Mouse (Mus musculus) layer of hippocampus, postnatal 25 days (tissue): Measurements from ENCODE around the gene Col11a2. TPM values are rescaled to one million over a fixed set of nuclear protein-coding genes. Genes with fewer than 3 reads are reported as not detected.

ENCODE experiments used
- DNase-seq, 2 experiments: peaks; one replicate each; pipeline ENCODE4 v3.0.0; 2022; ENCODE audit warnings: mixed read lengths in 2 of 2, low spot score in 1 of 2; ENCODE audit errors: extremely low spot score in 1 of 2
- microRNA-seq, 2 experiments: library from miRNA; unstranded; fragments of <30 nt; microRNA quantifications; one replicate each; pipeline ENCODE4 v1.2.0; 2021
- total RNA-seq, 2 experiments: library from RNA; stranded (reverse); gene quantifications; 2 replicates each; pipeline ENCODE4 v1.2.3; 2021

The Col11a2 gene
- total RNA-seq, 2 experiments from 2014 or later = 23.5 to 25.3 TPM

DNA sequence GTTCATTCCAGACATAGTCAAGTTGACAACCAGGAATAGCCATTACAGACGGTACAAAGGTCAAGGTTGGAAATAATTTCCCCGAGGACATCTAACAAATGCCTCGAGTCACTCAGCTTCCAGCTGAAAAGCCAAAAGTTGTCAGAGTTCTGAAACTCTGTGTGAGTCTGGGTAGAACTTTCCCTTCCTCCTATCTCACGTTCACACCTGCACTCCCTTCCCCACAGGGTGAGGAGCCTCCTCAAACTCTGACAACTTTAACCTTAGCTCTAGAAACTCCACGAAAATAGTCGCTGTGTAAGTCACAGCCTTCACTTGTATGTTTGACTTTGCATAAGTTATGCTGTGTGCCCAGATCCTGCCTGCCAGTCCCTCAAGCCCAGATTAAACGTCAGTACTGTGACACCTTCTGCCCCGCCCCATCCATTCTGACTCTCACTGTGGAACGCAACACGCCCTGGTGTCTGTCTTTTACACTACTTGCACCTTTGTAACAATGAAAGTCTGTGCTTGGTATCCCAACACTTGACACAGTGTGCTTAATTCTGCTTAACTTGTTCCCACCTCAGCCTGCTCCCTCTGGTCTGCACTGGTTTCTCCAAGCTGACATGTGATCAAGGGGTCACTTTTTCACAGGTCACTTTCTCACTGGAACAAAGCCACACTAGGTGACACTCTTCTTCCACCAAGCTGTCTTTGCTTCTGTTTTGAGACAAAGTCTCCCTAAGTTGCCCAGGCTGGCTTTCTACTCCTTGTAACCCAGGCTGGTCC is 59.7 kb downstream of the Col11a2 start:
- no peak for DNase-seq

GRCm38 (mm10) chr17:34099531-34099930 is 60.3 kb downstream of the Col11a2 start:
- DNase-seq = no peak

DNA sequence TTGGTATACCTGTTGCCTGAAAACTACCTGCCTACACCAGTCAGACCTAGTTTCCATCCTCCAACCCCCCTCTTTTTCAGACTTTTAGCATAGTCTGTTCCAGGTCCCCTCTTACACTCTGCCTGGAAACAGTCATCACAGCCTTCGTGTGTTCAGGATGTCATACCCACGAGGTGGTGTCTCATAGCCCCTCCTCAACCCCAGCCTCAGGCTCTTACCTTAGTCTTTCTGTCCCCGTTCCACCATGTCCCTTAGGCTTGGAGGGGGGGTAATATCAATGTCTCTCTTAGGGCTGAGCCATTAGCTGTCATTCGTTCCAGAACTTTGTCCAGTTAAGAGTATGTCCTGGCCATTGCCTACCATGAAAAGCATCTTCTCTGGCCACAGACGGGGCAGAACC is 61.9 kb downstream of the Col11a2 start:
- no peak for DNase-seq

DNA sequence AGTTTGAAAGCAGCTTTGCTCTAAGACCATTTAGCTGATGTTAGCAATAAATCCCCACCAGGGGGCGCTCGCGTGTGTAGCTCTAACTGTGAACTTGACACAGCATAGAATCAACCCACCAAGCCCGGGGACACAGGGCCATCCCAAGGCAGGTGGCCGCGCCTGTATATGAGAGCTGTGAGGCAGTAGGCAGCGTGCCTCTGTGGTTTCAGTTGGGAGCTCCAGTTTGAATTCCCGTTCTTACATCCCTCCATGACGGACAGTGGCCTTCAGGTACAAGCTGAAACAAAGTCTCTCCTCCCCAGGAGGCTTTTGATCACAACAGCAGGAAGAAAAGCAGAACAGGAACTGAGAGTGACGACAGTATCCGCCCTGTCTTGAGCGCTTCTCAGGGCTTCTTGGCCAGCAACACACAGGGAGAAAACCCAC is 62.4 kb downstream of the Col11a2 start:
- peak; percentile 87 to 99 for DNase-seq

- no peak for DNase-seq
Observed at GRCm38 (mm10) chr17:34102831-34103230, 63.6 kb downstream of the Col11a2 start.

DNA sequence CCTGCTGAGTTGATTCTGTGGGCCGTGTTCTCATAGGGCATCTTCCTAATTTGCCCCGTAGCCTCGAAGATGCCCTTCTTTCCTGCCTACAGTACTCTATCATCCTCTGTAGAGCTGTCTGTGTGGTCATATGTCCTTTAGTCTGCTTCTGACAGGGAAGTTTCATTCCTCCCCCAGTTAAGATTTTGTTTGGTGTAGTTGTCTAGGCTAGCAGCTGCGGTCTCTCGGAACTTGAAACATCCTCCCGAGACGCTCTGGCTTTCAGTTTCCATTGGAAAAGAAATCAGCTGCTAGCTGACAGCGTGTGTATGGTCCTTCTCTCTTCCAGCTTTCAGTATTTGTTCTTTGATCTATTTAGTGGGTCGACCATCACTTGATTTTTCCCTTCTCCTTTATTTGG is 65.6 kb downstream of the Col11a2 start:
- DNase-seq = no peak

- no peak for DNase-seq
Observed at GRCm38 (mm10) chr17:34106555-34106954, 67.3 kb downstream of the Col11a2 start.

- DNase-seq = no peak
Observed at GRCm38 (mm10) chr17:34107109-34107867, 68.1 kb downstream of the Col11a2 start.

DNA sequence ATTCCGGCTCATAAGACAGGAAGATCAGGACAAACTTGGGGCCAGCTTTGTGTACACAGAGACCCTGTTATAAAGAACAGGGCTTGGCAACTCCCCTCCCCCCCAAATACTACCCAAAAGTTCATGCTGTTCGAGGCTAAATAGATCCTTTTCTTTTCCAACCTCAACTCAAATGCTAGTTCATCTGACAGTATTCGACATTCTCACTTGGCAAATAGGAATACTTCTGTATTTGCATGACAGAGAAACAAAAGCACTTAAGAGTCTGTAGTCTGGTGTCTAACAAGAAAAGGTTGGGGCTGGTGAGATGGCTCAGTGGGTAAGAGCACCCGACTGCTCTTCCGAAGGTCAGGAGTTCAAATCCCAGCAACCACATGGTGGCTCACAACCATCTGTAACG is 69.2 kb downstream of the Col11a2 start:
- no peak for DNase-seq

- DNase-seq = no peak
Observed at GRCm38 (mm10) chr17:34109038-34109805, 70.0 kb downstream of the Col11a2 start.

GRCm38 (mm10) chr17:34109806-34110195 is 70.6 kb downstream of the Col11a2 start:
- DNase-seq = no peak

DNA sequence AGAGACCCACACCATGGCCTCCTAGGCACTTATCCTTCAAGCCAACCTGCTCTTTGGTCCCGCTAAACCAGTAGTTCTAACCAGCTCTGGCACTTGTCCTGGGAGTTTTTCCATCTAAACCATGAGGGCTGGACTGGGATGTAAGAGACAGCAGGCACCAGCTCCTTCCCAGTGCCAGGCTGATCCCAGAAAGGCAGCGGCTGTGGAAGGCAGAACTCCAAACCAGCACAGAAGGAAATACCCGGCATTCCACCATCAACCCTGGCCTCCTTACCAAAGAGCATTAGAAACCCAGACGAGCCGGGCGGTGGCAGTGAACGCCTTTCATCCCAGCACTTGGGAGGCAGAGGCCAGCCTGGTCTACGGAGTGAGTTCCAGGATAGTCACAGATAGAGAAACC is 71.1 kb downstream of the Col11a2 start:
- DNase-seq = no peak

- DNase-seq = no peak
Observed at GRCm38 (mm10) chr17:34114114-34114513, 74.9 kb downstream of the Col11a2 start.

Small RNA genes lying within 50 kb of the gene (microRNA-seq; reads per million reads assigned to microRNA genes)
- gene Mir219a-1 = 0 to 0.60 reads per million in 2 experiments
- gene Mir219c = 0 reads per million in 2 experiments

Other genes with a start within 250 kb of the Col11a2 start
- gene Kank3, start 228.9 kb upstream of the Col11a2 start, total RNA-seq = 10 to 100 TPM; 27.8 to 35.8 TPM
- 100 to 1,000 TPM; 728 to 834 TPM for gene Rps28, start 214.9 kb upstream of the Col11a2 start, total RNA-seq
- gene Ndufa7, start 214.9 kb upstream of the Col11a2 start, total RNA-seq = 100 to 1,000 TPM; 214 to 222 TPM
- 10 to 100 TPM; 23.7 to 23.8 TPM for gene Cd320, start 196.3 kb upstream of the Col11a2 start, total RNA-seq
- gene Gm7029, start 165.6 kb upstream of the Col11a2 start, total RNA-seq = not detected
- gene Kifc1, start 148.8 kb upstream of the Col11a2 start, total RNA-seq = 1 to 10 TPM; 1.9 to 2.1 TPM
- gene Platr17, start 134.3 kb upstream of the Col11a2 start, total RNA-seq = not detected
- gene Daxx, start 130.0 kb upstream of the Col11a2 start, total RNA-seq = 10 to 100 TPM; 27.4 to 27.9 TPM
- gene Tapbp, start 123.5 kb upstream of the Col11a2 start, total RNA-seq = 10 to 100 TPM; 36.2 to 37.0 TPM
- 10 to 100 TPM; 27.7 to 29.6 TPM for gene Zbtb22, start 123.5 kb upstream of the Col11a2 start, total RNA-seq
- gene Rgl2, start 109.9 kb upstream of the Col11a2 start, total RNA-seq = 10 to 100 TPM; 53.4 to 72.7 TPM
- gene Pfdn6, start 99.1 kb upstream of the Col11a2 start, total RNA-seq = 10 to 100 TPM; 95.7 to 97.8 TPM
- gene Wdr46, start 98.8 kb upstream of the Col11a2 start, total RNA-seq = 10 to 100 TPM; 13.2 to 14.2 TPM
- gene B3galt4, start 87.9 kb upstream of the Col11a2 start, total RNA-seq = 1 to 10 TPM; 6.0 to 6.6 TPM
- 10 to 100 TPM; 85.0 to 95.9 TPM for gene Vps52, start 83.6 kb upstream of the Col11a2 start, total RNA-seq
- gene Rps18, start 83.4 kb upstream of the Col11a2 start, total RNA-seq = 100 to 1,000 TPM; 311 to 351 TPM
- 10 to 100 TPM; 15.8 to 19.7 TPM for gene H2-K1, start 39.1 kb upstream of the Col11a2 start, total RNA-seq
- 10 to 100 TPM; 37.1 to 44.3 TPM for gene Ring1, start 14.8 kb upstream of the Col11a2 start, total RNA-seq
- 10 to 100 TPM; 54.3 to 63.9 TPM for gene H2-Ke6, start 11.4 kb upstream of the Col11a2 start, total RNA-seq
- 10 to 100 TPM; 94.3 to 95.5 TPM for gene Slc39a7, start 7.8 kb upstream of the Col11a2 start, total RNA-seq
- gene Rxrb, start 7.6 kb upstream of the Col11a2 start, total RNA-seq = 10 to 100 TPM; 76.0 to 83.6 TPM
- gene H2-Oa, start 52.9 kb downstream of the Col11a2 start, total RNA-seq = under 1 TPM; 0.42 to 0.45 TPM
- 10 to 100 TPM; 32.3 to 35.1 TPM for gene H2-DMa, start 80.1 kb downstream of the Col11a2 start, total RNA-seq
- gene Brd2, start 83.2 kb downstream of the Col11a2 start, total RNA-seq = 100 to 1,000 TPM; 196 to 216 TPM
- gene H2-DMb2, start 103.9 kb downstream of the Col11a2 start, total RNA-seq = under 1 TPM; 0.69 to 0.94 TPM
- 1 to 10 TPM; 1.8 to 3.4 TPM for gene H2-DMb1, start 113.6 kb downstream of the Col11a2 start, total RNA-seq
- gene Tap1, start 148.1 kb downstream of the Col11a2 start, total RNA-seq = 1 to 10 TPM; 3.0 to 3.4 TPM
- gene Psmb9, start 148.3 kb downstream of the Col11a2 start, total RNA-seq = 1 to 10 TPM; 1.6 to 1.7 TPM
- gene Psmb8, start 158.3 kb downstream of the Col11a2 start, total RNA-seq = 1 to 10 TPM; 2.2 to 3.3 TPM
- gene Tap2, start 164.1 kb downstream of the Col11a2 start, total RNA-seq = 1 to 10 TPM; 7.0 to 8.9 TPM
- gene H2-Ob, start 199.5 kb downstream of the Col11a2 start, total RNA-seq = under 1 TPM; 0.25 to 0.47 TPM
- 1 to 10 TPM; 1.0 to 1.7 TPM for gene H2-Ab1, start 218.3 kb downstream of the Col11a2 start, total RNA-seq
- gene H2-Aa, start 248.4 kb downstream of the Col11a2 start, total RNA-seq = 1 to 10 TPM; 1.1 to 1.3 TPM